In the genomic region with DNA sequence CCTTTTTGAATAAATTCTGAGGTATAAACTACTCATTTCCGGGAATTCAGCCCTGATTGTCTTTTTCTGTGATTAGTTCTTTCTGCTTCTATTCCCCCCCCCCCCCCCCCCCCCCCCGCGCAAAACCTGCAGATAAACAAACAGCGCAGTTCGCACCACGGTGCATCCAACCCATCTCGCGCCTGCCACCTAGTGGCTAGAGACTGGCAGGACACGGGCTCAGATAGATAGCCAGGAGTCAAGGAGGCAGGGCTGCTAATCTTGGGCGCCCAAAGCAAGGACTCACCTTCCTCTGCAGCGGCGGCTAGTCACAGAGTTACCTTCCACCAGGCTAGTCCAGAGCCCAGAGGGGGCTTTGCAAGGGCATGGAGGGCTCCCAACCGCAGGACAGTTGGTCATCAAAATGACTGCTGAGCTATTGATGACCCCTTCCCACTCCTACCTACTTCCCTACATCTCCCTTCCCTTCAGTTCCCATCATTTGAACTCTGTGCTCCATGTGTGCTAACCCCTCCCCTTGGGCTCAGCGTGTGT, we compare ENCODE assay signal across 9 mouse cellular contexts. TPM values are rescaled to one million over a fixed set of nuclear protein-coding genes. Genes with fewer than 3 reads are reported as not detected.
A peak's percentile ranks its signal among the peaks of the same experiment; 100 is the strongest.
DNase-seq lines count a peak whose midpoint lies in the region; ATAC-seq and TF ChIP-seq lines count a peak whose summit lies in the region.
"Had no signal": no experiment of that assay in that cellular context is flagged by ENCODE, and none has a peak within 500 bp of the region (broad histone marks: within the 10 kb centered on the region; RNA-seq: fewer than 3 reads in every experiment).

No protein-coding gene starts in this region.

- 7% methylated on average over 12 of the region's 14 CpGs for WGBS in kidney, postnatal 0 days
- WGBS in liver, embryonic 13.5 days (ENCODE audit: insufficient replicate concordance): 5% methylated on average over 13 of the region's 14 CpGs

- no peaks in the 10 kb centered on the region for H3K27me3 ChIP-seq in kidney, postnatal 0 days (ENCODE audit: insufficient read depth, low read length)
- H3K27me3 ChIP-seq in liver, embryonic 13.5 days: peaks cover 32% of the 10 kb centered on the region

- H3K9me3 ChIP-seq in kidney, postnatal 0 days (replicated peaks; ENCODE audit: low read length): no peaks in the 10 kb centered on the region
- no peaks in the 10 kb centered on the region for H3K9me3 ChIP-seq in liver, embryonic 13.5 days (replicated peaks)
- H3K9me3 ChIP-seq: heart, embryonic 13.5 days had no signal

- no peak overlapping the region for H3K9ac ChIP-seq in kidney, postnatal 0 days (ENCODE audit: low read depth, low read length)
- no peak overlapping the region for H3K9ac ChIP-seq in liver, embryonic 13.5 days
- H3K9ac ChIP-seq: heart, embryonic 13.5 days had no signal

- peak; percentile 88 for DNase-seq in CD4-positive, CD25-positive, alpha-beta regulatory T cell, adult 2 months (ENCODE audit: low read depth, low spot score)
- DNase-seq in adrenal gland, adult 2 months: peak; percentile 78
- DNase-seq in embryo, embryonic 10.5 days (ENCODE audit: low spot score): peak; percentile 83
- DNase-seq in heart, adult 8-10 months (ENCODE audit: low spot score): peak; percentile 61
- peak; percentile 80 for DNase-seq in kidney, postnatal 0 days (ENCODE audit: low spot score)
- peak; percentile 57 for DNase-seq in liver, embryonic 13.5 days
- DNase-seq in ovary, postnatal 10 days (ENCODE audit: low spot score): peak; percentile 53
- peak; percentile 74 for DNase-seq in thymus, postnatal 0 days (ENCODE audit: low spot score)

- no peak; the same call in 1 of the 2 replicates for ATAC-seq in kidney, postnatal 0 days (replicated peaks; ENCODE audit: low FRiP score, low read depth)
- ATAC-seq in liver, embryonic 13.5 days (ENCODE audit: low read depth): no peak

- peak; percentile 78 for TF ChIP-seq CTCF in kidney, postnatal 0 days (IDR thresholded peaks at IDR 0.05; ENCODE audit: low read depth)

- no peaks in the 10 kb centered on the region for H3K36me3 ChIP-seq in kidney, postnatal 0 days (ENCODE audit: insufficient read depth, low read length)
- no peaks in the 10 kb centered on the region for H3K36me3 ChIP-seq in liver, embryonic 13.5 days
- H3K36me3 ChIP-seq: heart, embryonic 13.5 days had no signal

- H3K4me1 ChIP-seq in kidney, postnatal 0 days (replicated peaks; ENCODE audit: insufficient read depth, low read length): no peaks in the 10 kb centered on the region
- no peaks in the 10 kb centered on the region for H3K4me1 ChIP-seq in liver, embryonic 13.5 days (replicated peaks)
- H3K4me1 ChIP-seq: heart, embryonic 13.5 days had no signal

- H3K27ac ChIP-seq in kidney, postnatal 0 days: no peak overlapping the region
- H3K27ac ChIP-seq in liver, embryonic 13.5 days: no peak overlapping the region
- H3K27ac ChIP-seq: heart, embryonic 13.5 days had no signal

- no peak overlapping the region for H3K4me3 ChIP-seq in kidney, postnatal 0 days (replicated peaks; ENCODE audit: low read depth, low read length)
- H3K4me3 ChIP-seq in liver, embryonic 13.5 days (replicated peaks): no peak overlapping the region
- H3K4me3 ChIP-seq: heart, embryonic 13.5 days had no signal

- no peak overlapping the region for H3K4me2 ChIP-seq in kidney, postnatal 0 days (ENCODE audit: low read length)
- no peak overlapping the region for H3K4me2 ChIP-seq in liver, embryonic 13.5 days
- H3K4me2 ChIP-seq: heart, embryonic 13.5 days had no signal

RNA-seq across cellular contexts. Expression of gene Zfand2a, which starts 20.8 kb away (rescaled TPM):
- 10 to 100 TPM; 27.5 to 44.8 TPM for total RNA-seq in adrenal gland, adult 2 months (2021)
- polyA plus RNA-seq in adrenal gland, adult 2 months (2012; rRNA removed): 11.5 and 14.8 TPM in 2 replicates
- total RNA-seq in heart, adult 8-10 months (2022): 10 to 100 TPM; 16.2 to 18.2 (median 17.3) TPM
- 6.8 and 7.6 TPM in 2 replicates for polyA plus RNA-seq in kidney, postnatal 0 days (2015; fragmentation: Nextera tagmentation; extraction: Ambion mirVana)
- 2.0 and 2.8 TPM in 2 replicates for polyA plus RNA-seq in liver, embryonic 13.5 days (2015; fragmentation: Nextera tagmentation; extraction: Ambion mirVana)
- 4.7 and 4.8 TPM in 2 replicates for polyA plus RNA-seq in thymus, postnatal 0 days (2015; fragmentation: Nextera tagmentation; extraction: Ambion mirVana)

RNA-seq across cellular contexts. Expression of gene Uncx, which starts 38.2 kb away (rescaled TPM):
- not detected for total RNA-seq in adrenal gland, adult 2 months (2021)
- polyA plus RNA-seq in adrenal gland, adult 2 months (2012; rRNA removed): 0.04 TPM in 1 of 2 replicates, not detected in the other
- total RNA-seq in heart, adult 8-10 months (2022): not detected
- 44.8 and 50.9 TPM in 2 replicates for polyA plus RNA-seq in kidney, postnatal 0 days (2015; fragmentation: Nextera tagmentation; extraction: Ambion mirVana)
- not detected in 2 replicates for polyA plus RNA-seq in liver, embryonic 13.5 days (2015; fragmentation: Nextera tagmentation; extraction: Ambion mirVana)
- 0.06 and 0.17 TPM in 2 replicates for polyA plus RNA-seq in thymus, postnatal 0 days (2015; fragmentation: Nextera tagmentation; extraction: Ambion mirVana)
- polyA plus RNA-seq: heart, embryonic 13.5 days had no signal

RNA-seq across cellular contexts. Expression of gene 3110082I17Rik, which starts 44.8 kb away (rescaled TPM):
- total RNA-seq in adrenal gland, adult 2 months (2021): 10 to 100 TPM in 1 of 2 experiments, 1 to 10 TPM in 1; 8.6 to 14.8 TPM
- 9.8 and 10.6 TPM in 2 replicates for polyA plus RNA-seq in adrenal gland, adult 2 months (2012; rRNA removed)
- total RNA-seq in heart, adult 8-10 months (2022): 1 to 10 TPM; 5.4 to 8.7 (median 6.8) TPM
- polyA plus RNA-seq in kidney, postnatal 0 days (2015; fragmentation: Nextera tagmentation; extraction: Ambion mirVana): 25.6 and 26.6 TPM in 2 replicates
- 26.2 and 26.4 TPM in 2 replicates for polyA plus RNA-seq in liver, embryonic 13.5 days (2015; fragmentation: Nextera tagmentation; extraction: Ambion mirVana)
- 19.6 and 19.9 TPM in 2 replicates for polyA plus RNA-seq in thymus, postnatal 0 days (2015; fragmentation: Nextera tagmentation; extraction: Ambion mirVana)

Comparison
In these comparisons a context has a peak if more than half of its experiments do, and no peak if none do; other contexts are left out.
1. RNA of gene Uncx, which starts 38.2 kb away (polyA plus RNA-seq): 44.8 to 50.9 TPM in kidney, postnatal 0 days; 0.06 to 0.17 TPM in thymus, postnatal 0 days, 0.04 TPM in adrenal gland, adult 2 months and not detected in liver, embryonic 13.5 days; every median in the first group is over 10 times any median in the second.
2. Peak in every context shown above with its lines, with median percentiles within 50 percentile points of each other: DNase-seq.